Mouse (Mus musculus): ENCODE results near the gene Trip12.

DNA sequence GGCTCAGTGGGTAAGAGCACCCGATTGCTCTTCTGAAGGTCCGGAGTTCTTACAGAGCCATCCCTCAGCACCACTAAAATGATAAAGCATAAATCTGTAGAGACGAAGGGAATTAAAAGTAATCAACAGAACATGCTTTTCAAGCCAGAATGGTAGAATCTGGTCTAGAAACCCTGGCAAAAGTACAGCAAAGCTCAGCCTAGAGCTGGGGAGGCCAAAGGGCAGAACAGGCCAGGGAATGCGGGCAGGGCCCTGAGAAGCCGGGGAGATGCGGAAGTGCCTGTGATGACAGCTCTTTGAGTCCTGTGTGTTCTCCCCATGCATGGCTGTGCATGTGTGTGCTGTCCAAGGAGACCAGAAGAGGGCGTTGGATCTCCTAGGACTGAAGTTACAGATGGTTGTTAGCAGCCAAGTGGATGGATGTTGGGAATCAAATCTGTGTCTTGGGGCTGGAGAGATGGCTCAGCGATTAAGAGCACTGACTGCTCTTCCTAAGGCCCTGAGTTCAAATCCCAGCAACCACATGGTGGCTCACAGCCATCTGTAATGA is 39.3 kb upstream of the Trip12 start:
- no peak for TF ChIP-seq CTCF (IDR thresholded peaks at IDR 0.05; ENCODE audit: borderline replicate concordance, extremely low read depth, insufficient read depth, insufficient read length)
- no peak for TF ChIP-seq POLR2A (IDR thresholded peaks at IDR 0.05; ENCODE audit: borderline replicate concordance, extremely low read depth, insufficient read depth, insufficient read length, poor library complexity, severe bottlenecking)
